Mouse (Mus musculus) bone marrow, adult 2 months (tissue): ENCODE results near the gene Fam129c. TPM values are rescaled to one million over a fixed set of nuclear protein-coding genes. Genes with fewer than 3 reads are reported as not detected.
A peak's percentile ranks its signal among the peaks of the same experiment; 100 is the strongest.

Experiments used
- H3K27ac ChIP-seq: fragments of 200-500 bp; 2 replicates; pipeline ENCODE4 v1.5.1; 2012; ENCODE audit warnings: low read depth, mild to moderate bottlenecking, control low read depth, inconsistent platforms, low read length; ENCODE audit not compliant: control insufficient read depth, poor library complexity, insufficient read depth
- H3K4me1 ChIP-seq: fragments of 200-500 bp; 2 replicates; pipeline ENCODE4 v1.6.1; 2011; ENCODE audit warnings: low read length; ENCODE audit not compliant: control insufficient read depth, insufficient read depth
- H3K4me3 ChIP-seq: fragments of 200-500 bp; replicated peaks from 2 replicates; pipeline ENCODE3; 2011; ENCODE audit warnings: mild to moderate bottlenecking, low read depth, low read length, control low read depth; ENCODE audit not compliant: control insufficient read depth
- CTCF ChIP-seq: fragments of 200-500 bp; IDR thresholded peaks from 2 replicates; pipeline ENCODE4 v1.5.1; 2011; ENCODE audit warnings: low read length, control low read depth; ENCODE audit not compliant: control insufficient read depth, insufficient read depth
- POLR2A ChIP-seq: fragments of 200-500 bp; IDR thresholded peaks from 2 replicates; pipeline ENCODE4 v1.6.1; 2011; ENCODE audit warnings: low read depth, mild to moderate bottlenecking, control low read depth, low read length, borderline replicate concordance; ENCODE audit not compliant: control insufficient read depth
- WGBS: fragments of 180-500 bp; shearing (Covaris S2); methylation state at CpG from one replicate; pipeline ENCODE4 v1.1.7; 2018; 5-methylcytosine and 5-hydroxymethylcytosine counted together
- polyA plus RNA-seq: library from polyadenylated mRNA; stranded (reverse); fragments of >200 nt; gene quantifications from 2 replicates; pipeline ENCODE4 v1.2.4, GENCODE M21; 2011; ENCODE audit warnings: low replicate concordance; ENCODE audit not compliant: missing spikeins, insufficient read depth, insufficient read length

Fam129c gene
- polyA plus RNA-seq, 1 experiment: 106 TPM

GRCm38 (mm10) chr8:71602666-71603334 lies 5.4 kb downstream of the Fam129c start:
- TF ChIP-seq CTCF: no peak
- TF ChIP-seq POLR2A: no peak
- H3K4me3 ChIP-seq: no peak overlapping the region
- H3K4me1 ChIP-seq: no peaks in the 10 kb centered on the region
- H3K27ac ChIP-seq: no peak overlapping the region; the same call in 1 of the 2 replicates
- WGBS: 17% methylated on average over 32 of the region's 32 CpGs

- Histone ChIP-seq H3K4me3 (no peak overlapping the region), H3K27ac (no peak overlapping the region), H3K4me1 (no peaks in the 10 kb centered on the region)
- TF ChIP-seq CTCF: no peak
- TF ChIP-seq POLR2A: no peak
- WGBS: 75% methylated on average over 7 of the region's 7 CpGs
Measured at GRCm38 (mm10) chr8:71604021-71604420, 6.6 kb downstream of the Fam129c start.

DNA sequence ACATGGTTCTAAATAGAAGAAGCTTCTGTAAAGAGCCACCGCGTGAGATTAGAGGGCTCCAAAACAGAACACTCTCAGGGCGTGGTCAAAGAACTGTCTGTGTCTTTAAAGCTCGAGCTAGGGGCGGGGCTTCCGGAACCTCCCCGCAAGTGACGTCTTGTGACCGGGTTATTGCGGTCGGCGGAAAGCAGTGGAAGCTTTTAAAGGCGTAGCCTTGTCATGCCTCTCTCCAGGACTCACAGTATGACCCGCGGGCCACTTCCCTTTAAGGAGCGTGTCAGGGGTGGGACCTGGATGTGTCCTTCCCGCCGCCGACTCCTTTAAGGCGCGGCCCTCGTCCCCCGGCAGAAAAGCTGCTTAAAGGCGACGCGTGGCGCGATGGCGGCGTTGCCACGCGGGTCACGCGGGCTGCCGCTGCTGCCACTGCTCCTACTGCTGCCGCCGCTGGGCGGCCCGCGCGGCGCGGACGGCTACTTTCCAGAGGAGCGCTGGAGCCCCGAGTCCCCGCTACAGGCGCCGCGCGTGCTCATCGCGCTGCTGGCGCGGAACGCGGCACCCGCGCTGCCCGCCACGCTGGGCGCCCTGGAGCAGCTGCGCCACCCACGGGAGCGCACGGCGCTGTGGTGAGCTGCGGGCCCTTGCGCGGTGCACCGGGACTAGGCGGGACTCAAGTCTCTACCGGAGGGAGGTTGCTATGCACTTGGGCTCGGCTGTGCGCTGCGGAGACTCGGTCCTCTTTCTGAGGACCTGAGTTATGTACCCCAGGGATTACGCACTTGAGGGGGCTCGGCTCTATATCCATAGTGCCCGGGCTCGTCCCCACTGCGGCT lies 13.6 kb downstream of the Fam129c start, which contains the start of gene Colgalt1:
Gene Colgalt1, plus strand, starts transcription at position 177 of the 830 bp plus-strand sequence.
- WGBS: under 1% methylated on average over 82 of the region's 82 CpGs
- H3K27ac ChIP-seq: peak within 1 kb of the TSS; percentile 94
- H3K4me1 ChIP-seq: peaks cover 12% of the 10 kb centered on the region
- peak within 1 kb of the TSS; percentile 86 for H3K4me3 ChIP-seq
- TF ChIP-seq POLR2A (peak; percentile 71; the same call in 1 of the 2 replicates), CTCF (no peak)

DNA sequence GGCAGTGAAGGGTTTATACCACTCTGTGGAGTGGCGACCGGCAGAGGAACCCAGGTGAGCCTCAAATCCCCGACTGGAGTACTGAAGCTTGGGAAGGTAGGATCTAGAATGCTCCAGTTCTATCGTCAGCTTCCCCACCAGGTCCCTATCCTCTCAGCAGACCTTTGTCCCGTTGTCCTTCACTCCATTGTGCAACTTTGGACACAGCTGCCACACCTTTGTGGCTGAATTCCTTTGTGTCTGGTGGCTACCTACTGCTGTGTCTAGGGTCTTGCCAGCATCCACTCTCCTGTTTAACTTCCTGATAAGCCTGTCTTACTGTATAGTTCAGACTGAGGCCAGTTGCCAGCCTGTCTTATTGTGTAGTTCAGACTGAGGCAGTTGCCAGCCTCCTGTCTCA lies 14.7 kb downstream of the Fam129c start:
- TF ChIP-seq POLR2A (no peak), CTCF (no peak)
- H3K4me1 ChIP-seq: peaks cover 12% of the 10 kb centered on the region
- H3K27ac ChIP-seq: no peak overlapping the region
- WGBS: 20% methylated on average over 5 of the region's 5 CpGs
- peak overlapping the region; percentile 86 for H3K4me3 ChIP-seq

GRCm38 (mm10) chr8:71613418-71613817 lies 16.0 kb downstream of the Fam129c start:
- no peak overlapping the region; the same call in 1 of the 2 replicates for H3K27ac ChIP-seq
- TF ChIP-seq CTCF (no peak), POLR2A (no peak)
- no peak overlapping the region for H3K4me3 ChIP-seq
- WGBS: 14% methylated on average over 4 of the region's 4 CpGs
- H3K4me1 ChIP-seq: peaks cover 12% of the 10 kb centered on the region

- Histone ChIP-seq H3K4me3 (no peak overlapping the region), H3K27ac (no peak overlapping the region), H3K4me1 (no peaks in the 10 kb centered on the region)
- 92% methylated on average over 2 of the region's 2 CpGs for WGBS
- TF ChIP-seq CTCF: no peak
- no peak for TF ChIP-seq POLR2A
Measured at GRCm38 (mm10) chr8:71619786-71620185, 22.3 kb downstream of the Fam129c start.

GRCm38 (mm10) chr8:71625088-71625487 lies 27.6 kb downstream of the Fam129c start:
- WGBS: 59% methylated on average over 1 of the region's 1 CpGs
- Histone ChIP-seq H3K4me1 (peaks cover 1% of the 10 kb centered on the region; the same call in 1 of the 2 replicates), H3K4me3 (no peak overlapping the region), H3K27ac (no peak overlapping the region)
- no peak for TF ChIP-seq POLR2A
- no peak for TF ChIP-seq CTCF

DNA sequence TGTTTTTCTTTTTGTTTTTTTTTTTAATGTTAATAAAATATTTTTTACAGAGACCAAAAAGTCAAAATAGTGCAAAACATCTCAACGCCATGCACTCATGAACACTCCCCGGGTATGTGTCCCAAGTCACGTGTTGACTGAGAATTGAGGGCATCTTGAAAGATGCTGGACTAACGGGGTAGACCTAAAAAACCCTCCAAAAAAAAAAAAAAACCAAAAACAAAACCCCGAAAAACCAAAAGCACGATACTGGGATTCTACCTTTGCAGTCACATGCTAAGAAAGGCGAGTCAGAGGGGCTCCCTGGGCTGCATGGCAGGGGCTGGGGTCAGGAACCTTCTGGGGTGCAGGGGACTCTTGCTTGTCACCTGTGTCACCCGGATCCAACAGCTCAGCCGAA lies 29.3 kb downstream of the Fam129c start:
- Histone ChIP-seq H3K4me3 (no peak overlapping the region), H3K27ac (no peak overlapping the region), H3K4me1 (peaks cover 1% of the 10 kb centered on the region; the same call in 1 of the 2 replicates)
- WGBS: 81% methylated on average over 9 of the region's 9 CpGs
- no peak for TF ChIP-seq CTCF
- TF ChIP-seq POLR2A: no peak
